Mouse (Mus musculus) v-Abl transformed pro-B cells (cell line): ENCODE measurements around the gene Mapre1.
"Not testable (repeated sequence)": the region's sequence is repeated elsewhere in the genome, so short reads cannot be mapped to it uniquely, and the experiment has no call there.

Source experiments
- in situ Hi-C, 2 experiments: fragments of 400-800 bp; cut with MboI; formaldehyde crosslinking; loops; one replicate each; pipeline ENCODE4 v1.15.1; 2025; ENCODE audit not compliant: unreplicated experiment in 2 of 2

The Mapre1 gene

GRCm38 (mm10) chr2:153772950-153773349, 31.9 kb downstream of the Mapre1 start:
- in situ Hi-C loops: no loop called here

GRCm38 (mm10) chr2:153775472-153775871, 34.4 kb downstream of the Mapre1 start:
- in situ Hi-C loops: no loop called here

GRCm38 (mm10) chr2:153778638-153779362, 37.7 kb downstream of the Mapre1 start:
- in situ Hi-C loops: no loop called here

- in situ Hi-C loops: no loop called here
These were observed 38.4 kb downstream of the Mapre1 start, which contains the start of gene Efcab8 for GRCm38 (mm10) chr2:153779394-153779981. Gene Efcab8, plus strand, starts transcription at chr2:153779931.

GRCm38 (mm10) chr2:153781181-153781580, 40.1 kb downstream of the Mapre1 start:
- in situ Hi-C loops: no loop called here

GRCm38 (mm10) chr2:153784668-153785067, 43.6 kb downstream of the Mapre1 start:
- in situ Hi-C loops: no loop called here

GRCm38 (mm10) chr2:153793366-153793765, 52.3 kb downstream of the Mapre1 start:
- in situ Hi-C loops: loop anchor here in 1 of 2 experiments (10.0 kb wide), 1 partner anchor 79 kb away; no protein-coding TSS in a partner anchor

- in situ Hi-C loops: loop anchor here in 1 of 2 experiments (10.0 kb wide), 1 partner anchor 80 kb away; no protein-coding TSS in a partner anchor
These were observed 54.0 kb downstream of the Mapre1 start for GRCm38 (mm10) chr2:153795090-153795489.

GRCm38 (mm10) chr2:153807464-153807863, 66.4 kb downstream of the Mapre1 start:
- in situ Hi-C loops: not testable (repeated sequence)

- in situ Hi-C loops: no loop called here
These were observed 67.1 kb downstream of the Mapre1 start for GRCm38 (mm10) chr2:153808146-153808545.

GRCm38 (mm10) chr2:153808841-153809240, 67.8 kb downstream of the Mapre1 start:
- in situ Hi-C loops: no loop called here

GRCm38 (mm10) chr2:153809921-153810320, 68.8 kb downstream of the Mapre1 start:
- in situ Hi-C loops: no loop called here

GRCm38 (mm10) chr2:153822005-153822543, 81.0 kb downstream of the Mapre1 start:
- in situ Hi-C loops: no loop called here
